Mouse (Mus musculus) megakaryocyte, embryonic 14.5 days (primary cell): ENCODE results near the gene Rbm39.

ENCODE experiments used
- FLI1 ChIP-seq: IDR thresholded peaks from 2 replicates; pipeline ENCODE4 v1.6.1; 2012; ENCODE audit warnings: low read length, inconsistent platforms, mixed read lengths
- GATA1 ChIP-seq: IDR thresholded peaks from 3 replicates; pipeline ENCODE4 v1.6.1; 2012; ENCODE audit warnings: mixed read lengths, low read length, inconsistent platforms, borderline replicate concordance

DNA sequence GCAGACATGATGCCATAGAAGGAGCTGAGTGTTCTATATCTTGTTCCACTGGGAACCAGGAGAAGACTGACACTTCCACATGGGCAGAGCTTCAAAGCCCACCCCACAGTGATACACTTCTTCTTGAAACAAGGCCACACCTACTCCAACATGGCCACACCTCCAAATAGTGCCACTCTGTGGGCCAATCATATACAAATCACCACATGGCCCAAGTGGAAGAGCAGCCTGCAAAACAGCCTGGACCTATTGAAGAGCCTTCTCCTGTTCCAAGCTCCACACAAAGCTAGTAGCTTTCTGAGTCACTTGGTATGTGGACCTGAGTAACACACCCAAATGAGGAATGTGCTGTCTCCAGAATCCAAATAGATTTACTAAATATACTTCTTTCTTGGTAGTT is 60.5 kb downstream of the Rbm39 start:
- no peak for TF ChIP-seq GATA1
- TF ChIP-seq FLI1, result no peak
